Mouse (Mus musculus): ENCODE measurements around the gene Ppm1b. TPM values are rescaled to one million over a fixed set of nuclear protein-coding genes. Genes with fewer than 3 reads are reported as not detected.

Ppm1b gene
- polyA plus RNA-seq, 1 experiment from 2014 or later = 101 TPM

GRCm38 (mm10) chr17:84988514-84988913 is 32.0 kb downstream of the Ppm1b start:
- Histone ChIP-seq H3K4me2 (replicated peaks) (no peak overlapping the region), H3K27ac (no peak overlapping the region), H3K36me3 (no peaks in the 10 kb centered on the region), H3K4me3 (replicated peaks) (no peak overlapping the region), H3K27me3 (no peaks in the 10 kb centered on the region), H3K9me3 (no peaks in the 10 kb centered on the region), H3K9ac (replicated peaks) (no peak overlapping the region), H3K4me1 (replicated peaks) (peaks cover 10% of the 10 kb centered on the region; the same call in 1 of the 2 replicates)
- no peak for ATAC-seq

GRCm38 (mm10) chr17:84995844-84996243 is 39.3 kb downstream of the Ppm1b start:
- no peaks in the 10 kb centered on the region for H3K27me3 ChIP-seq
- ATAC-seq = no peak
- 87% methylated on average over 6 of the region's 6 CpGs for WGBS
- H3K9me3 ChIP-seq = no peaks in the 10 kb centered on the region
- H3K4me1 ChIP-seq (replicated peaks) = 0 out of 2 replicates have a peak, but pooled peaks cover 3% of the 10 kb centered on the region
- H3K36me3 ChIP-seq = peaks cover 7% of the 10 kb centered on the region; the same call in 1 of the 2 replicates
- no peak overlapping the region for H3K4me3 ChIP-seq (replicated peaks)
- H3K4me2 ChIP-seq (replicated peaks) = no peak overlapping the region
- H3K27ac ChIP-seq = no peak overlapping the region
- H3K9ac ChIP-seq (replicated peaks) = no peak overlapping the region

- no peak for ATAC-seq
Measured at GRCm38 (mm10) chr17:84997639-84998038, 41.1 kb downstream of the Ppm1b start.

GRCm38 (mm10) chr17:84999636-85000035 is 43.1 kb downstream of the Ppm1b start:
- Histone ChIP-seq H3K9ac (replicated peaks) (no peak overlapping the region), H3K4me3 (replicated peaks) (no peak overlapping the region), H3K36me3 (peaks cover 4% of the 10 kb centered on the region), H3K9me3 (no peaks in the 10 kb centered on the region), H3K27me3 (no peaks in the 10 kb centered on the region), H3K4me1 (replicated peaks) (0 out of 2 replicates have a peak, but pooled peaks cover 3% of the 10 kb centered on the region), H3K27ac (no peak overlapping the region), H3K4me2 (replicated peaks) (no peak overlapping the region)
- WGBS = 80% methylated on average over 10 of the region's 10 CpGs
- ATAC-seq = no peak

More at GRCm38 (mm10) chr17:84997639-84998038, 41.1 kb downstream of the Ppm1b start:
- no peak overlapping the region for H3K27ac ChIP-seq
- peaks cover 7% of the 10 kb centered on the region; the same call in 1 of the 2 replicates for H3K36me3 ChIP-seq
- no peaks in the 10 kb centered on the region for H3K9me3 ChIP-seq
- no peak overlapping the region for H3K4me3 ChIP-seq (replicated peaks)
- no peak overlapping the region for H3K4me2 ChIP-seq (replicated peaks)
- H3K9ac ChIP-seq (replicated peaks) = no peak overlapping the region
- H3K4me1 ChIP-seq (replicated peaks) = 0 out of 2 replicates have a peak, but pooled peaks cover 3% of the 10 kb centered on the region
- WGBS = 92% methylated on average over 1 of the region's 1 CpGs
- no peaks in the 10 kb centered on the region for H3K27me3 ChIP-seq

- no peaks in the 10 kb centered on the region for H3K9me3 ChIP-seq
- H3K4me1 ChIP-seq (replicated peaks) = no peaks in the 10 kb centered on the region
- no peak overlapping the region for H3K9ac ChIP-seq (replicated peaks)
- H3K4me2 ChIP-seq (replicated peaks) = no peak overlapping the region
- H3K27ac ChIP-seq = 0 out of 2 replicates have a peak overlapping the region, but pooled peaks have one; percentile 22
- no peaks in the 10 kb centered on the region for H3K27me3 ChIP-seq
- ATAC-seq = no peak
- WGBS = 84% methylated on average over 6 of the region's 6 CpGs
- no peak overlapping the region for H3K4me3 ChIP-seq (replicated peaks)
- H3K36me3 ChIP-seq = peaks cover 16% of the 10 kb centered on the region
Measured at GRCm38 (mm10) chr17:85013485-85013884, 56.9 kb downstream of the Ppm1b start.

GRCm38 (mm10) chr17:85014632-85015031 is 58.1 kb downstream of the Ppm1b start:
- H3K27me3 ChIP-seq = no peaks in the 10 kb centered on the region
- no peak overlapping the region for H3K27ac ChIP-seq
- WGBS = over 99% methylated on average over 3 of the region's 3 CpGs
- H3K9ac ChIP-seq (replicated peaks) = no peak overlapping the region
- no peaks in the 10 kb centered on the region for H3K9me3 ChIP-seq
- H3K4me1 ChIP-seq (replicated peaks) = no peaks in the 10 kb centered on the region
- peaks cover 16% of the 10 kb centered on the region for H3K36me3 ChIP-seq
- no peak overlapping the region for H3K4me3 ChIP-seq (replicated peaks)
- H3K4me2 ChIP-seq (replicated peaks) = no peak overlapping the region
- ATAC-seq = no peak

- no peak for ATAC-seq
- WGBS = 91% methylated on average over 3 of the region's 3 CpGs
Measured at GRCm38 (mm10) chr17:85018344-85018743, 61.8 kb downstream of the Ppm1b start.

GRCm38 (mm10) chr17:85018794-85019193 is 62.3 kb downstream of the Ppm1b start:
- Histone ChIP-seq H3K4me1 (replicated peaks) (no peaks in the 10 kb centered on the region), H3K4me3 (replicated peaks) (no peak overlapping the region), H3K9ac (replicated peaks) (no peak overlapping the region), H3K36me3 (no peaks in the 10 kb centered on the region), H3K4me2 (replicated peaks) (no peak overlapping the region), H3K27me3 (no peaks in the 10 kb centered on the region), H3K9me3 (no peaks in the 10 kb centered on the region), H3K27ac (no peak overlapping the region)
- 88% methylated on average over 5 of the region's 5 CpGs for WGBS
- no peak for ATAC-seq

More at GRCm38 (mm10) chr17:85018344-85018743, 61.8 kb downstream of the Ppm1b start:
- Histone ChIP-seq H3K4me2 (replicated peaks) (no peak overlapping the region), H3K4me1 (replicated peaks) (no peaks in the 10 kb centered on the region), H3K4me3 (replicated peaks) (no peak overlapping the region), H3K36me3 (no peaks in the 10 kb centered on the region), H3K27me3 (no peaks in the 10 kb centered on the region), H3K9me3 (no peaks in the 10 kb centered on the region), H3K27ac (no peak overlapping the region), H3K9ac (replicated peaks) (no peak overlapping the region)

- Histone ChIP-seq H3K27me3 (no peaks in the 10 kb centered on the region), H3K4me3 (replicated peaks) (no peak overlapping the region), H3K9me3 (no peaks in the 10 kb centered on the region), H3K27ac (no peak overlapping the region), H3K4me1 (replicated peaks) (no peaks in the 10 kb centered on the region), H3K9ac (replicated peaks) (no peak overlapping the region), H3K36me3 (0 out of 2 replicates have a peak, but pooled peaks cover 4% of the 10 kb centered on the region), H3K4me2 (replicated peaks) (no peak overlapping the region)
- ATAC-seq = no peak
- 83% methylated on average over 3 of the region's 3 CpGs for WGBS
Measured at GRCm38 (mm10) chr17:85020343-85020742, 63.8 kb downstream of the Ppm1b start.

GRCm38 (mm10) chr17:85023247-85024167 is 67.0 kb downstream of the Ppm1b start:
- no peak overlapping the region for H3K9ac ChIP-seq (replicated peaks)
- no peak overlapping the region for H3K4me2 ChIP-seq (replicated peaks)
- H3K27me3 ChIP-seq = no peaks in the 10 kb centered on the region
- H3K27ac ChIP-seq = no peak overlapping the region
- H3K4me3 ChIP-seq (replicated peaks) = no peak overlapping the region
- no peaks in the 10 kb centered on the region for H3K9me3 ChIP-seq
- 0 out of 2 replicates have a peak, but pooled peaks cover 4% of the 10 kb centered on the region for H3K36me3 ChIP-seq
- peak; percentile 66 for ATAC-seq
- H3K4me1 ChIP-seq (replicated peaks) = no peaks in the 10 kb centered on the region
- 60% methylated on average over 22 of the region's 22 CpGs for WGBS

- no peak overlapping the region for H3K4me3 ChIP-seq (replicated peaks)
- no peaks in the 10 kb centered on the region for H3K9me3 ChIP-seq
- H3K4me2 ChIP-seq (replicated peaks) = no peak overlapping the region
- H3K9ac ChIP-seq (replicated peaks) = no peak overlapping the region
- H3K36me3 ChIP-seq = 0 out of 2 replicates have a peak, but pooled peaks cover 4% of the 10 kb centered on the region
- ATAC-seq = no peak
- no peak overlapping the region for H3K27ac ChIP-seq
- WGBS = 92% methylated on average over 8 of the region's 8 CpGs
- no peaks in the 10 kb centered on the region for H3K4me1 ChIP-seq (replicated peaks)
- no peaks in the 10 kb centered on the region for H3K27me3 ChIP-seq
Measured at GRCm38 (mm10) chr17:85024237-85024636, 67.7 kb downstream of the Ppm1b start.

- Histone ChIP-seq H3K4me3 (replicated peaks) (no peak overlapping the region), H3K4me2 (replicated peaks) (no peak overlapping the region), H3K4me1 (replicated peaks) (no peaks in the 10 kb centered on the region), H3K9me3 (no peaks in the 10 kb centered on the region), H3K27ac (no peak overlapping the region), H3K27me3 (no peaks in the 10 kb centered on the region), H3K36me3 (0 out of 2 replicates have a peak, but pooled peaks cover 4% of the 10 kb centered on the region), H3K9ac (replicated peaks) (no peak overlapping the region)
- WGBS = 96% methylated on average over 6 of the region's 6 CpGs
- no peak for ATAC-seq
Measured at GRCm38 (mm10) chr17:85025151-85025550, 68.6 kb downstream of the Ppm1b start.

All from midbrain, embryonic 13.5 days (tissue).